Mouse (Mus musculus) ovary, adult 18-20 months (tissue): ENCODE data around the gene Taar7a.

Experiments used
- DNase-seq: peaks from one replicate; pipeline ENCODE4 v3.0.0; 2022; ENCODE audit warnings: low spot score, mixed read lengths

Taar7a gene

GRCm38 (mm10) chr10:23993381-23993780 lies at the start of gene Taar7a:
Gene Taar7a (minus strand): TSS chr10:23993481.
- DNase-seq: no peak

DNA sequence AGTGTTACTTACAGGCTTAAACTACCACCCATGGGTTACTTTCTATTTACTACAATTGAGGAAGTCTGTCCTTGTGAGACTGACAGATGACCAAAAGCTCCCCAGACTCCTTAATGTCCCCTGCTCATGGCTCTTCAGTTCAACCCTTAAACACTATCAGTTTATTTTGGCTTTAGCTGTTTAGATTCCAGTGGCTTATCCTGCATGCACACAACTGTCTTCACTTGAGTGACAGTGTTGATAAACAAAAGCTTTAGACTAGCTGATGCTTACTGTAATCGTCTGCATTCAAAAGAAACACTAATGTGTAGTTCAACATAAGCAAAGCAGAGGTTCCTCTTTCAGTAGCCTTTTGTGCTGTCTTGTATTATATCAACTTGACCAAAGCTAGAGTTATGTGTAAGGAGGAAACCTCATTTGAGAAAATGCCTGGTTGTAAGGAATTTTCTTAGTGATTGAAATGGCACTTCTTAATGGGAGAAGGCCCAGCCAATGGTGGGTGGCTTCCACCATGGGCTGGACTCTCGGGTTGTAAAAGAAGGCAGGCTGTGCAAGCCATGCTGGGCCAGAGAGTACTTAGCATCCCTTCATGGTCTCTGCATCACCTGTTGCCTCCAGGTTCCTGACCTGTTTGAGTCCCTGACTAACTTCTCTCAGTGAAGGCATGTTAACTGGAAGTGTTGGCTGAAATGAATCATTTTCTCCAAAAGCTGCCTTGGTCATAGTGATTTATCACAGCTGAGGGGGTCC lies 47.0 kb upstream of the Taar7a start:
- DNase-seq: no peak

DNA sequence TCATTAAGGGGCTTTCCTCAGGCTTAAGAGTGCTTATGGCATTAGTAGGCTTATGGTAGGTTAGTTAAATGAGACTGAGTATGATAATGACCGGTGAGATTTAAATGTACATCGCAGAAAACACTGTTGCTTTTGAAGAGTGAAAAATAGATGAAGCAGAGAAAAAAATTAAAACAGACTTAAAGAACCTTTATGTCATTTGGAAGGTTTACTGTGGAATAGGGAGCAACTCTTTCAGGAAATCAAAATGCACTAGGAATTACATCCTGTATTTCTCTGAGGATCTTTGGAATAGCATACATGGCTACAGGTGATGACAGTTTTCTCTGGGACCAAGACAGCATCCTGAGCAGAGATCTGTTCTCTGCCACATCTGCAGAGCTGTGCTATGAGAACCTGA lies 44.0 kb upstream of the Taar7a start, which contains the start of gene Taar7e:
TSS of gene Taar7e (plus strand) at position 301 of the 400 bp plus-strand sequence.
- no peak for DNase-seq

DNA sequence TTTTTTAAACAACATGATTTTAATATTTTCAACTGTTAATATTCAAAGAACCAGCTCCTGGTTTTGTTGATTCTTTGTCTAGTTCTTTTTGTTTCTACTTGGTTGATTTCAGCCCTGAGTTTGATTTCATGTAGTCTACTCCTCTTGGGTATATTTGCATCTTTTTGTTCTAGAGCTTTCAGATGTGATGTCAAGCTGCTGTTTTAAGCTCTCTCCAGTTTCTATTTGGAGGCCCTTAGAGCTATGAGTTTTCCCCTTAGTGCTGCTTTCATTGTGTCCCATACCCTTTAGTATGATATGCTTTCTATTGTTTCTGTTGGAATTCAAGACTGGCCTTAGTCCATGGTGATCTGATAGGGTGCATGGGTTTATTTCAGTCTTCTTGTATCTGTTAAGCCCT lies 38.1 kb upstream of the Taar7a start:
- no peak for DNase-seq

DNA sequence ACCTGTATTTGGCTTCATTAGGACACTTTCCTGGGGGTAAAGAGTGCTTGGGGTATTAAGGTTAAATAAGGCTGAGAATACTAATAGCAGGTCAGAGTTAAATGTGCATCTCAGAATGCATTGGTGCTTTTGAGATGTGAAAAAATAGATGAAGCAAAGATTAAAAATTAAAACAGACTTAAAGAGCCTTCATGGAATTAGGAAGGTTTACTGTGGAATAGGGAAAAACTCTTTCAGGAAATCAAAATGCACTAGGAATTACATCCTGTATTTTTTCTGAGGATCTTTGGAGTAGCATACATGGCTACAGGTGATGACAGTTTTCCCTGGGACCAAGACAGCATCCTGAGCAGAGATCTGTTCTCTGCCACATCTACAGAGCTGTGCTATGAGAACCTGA lies 33.6 kb upstream of the Taar7a start, which contains the start of gene Taar7d:
TSS of gene Taar7d (plus strand) at position 301 of the 400 bp plus-strand sequence.
- DNase-seq: no peak

DNA sequence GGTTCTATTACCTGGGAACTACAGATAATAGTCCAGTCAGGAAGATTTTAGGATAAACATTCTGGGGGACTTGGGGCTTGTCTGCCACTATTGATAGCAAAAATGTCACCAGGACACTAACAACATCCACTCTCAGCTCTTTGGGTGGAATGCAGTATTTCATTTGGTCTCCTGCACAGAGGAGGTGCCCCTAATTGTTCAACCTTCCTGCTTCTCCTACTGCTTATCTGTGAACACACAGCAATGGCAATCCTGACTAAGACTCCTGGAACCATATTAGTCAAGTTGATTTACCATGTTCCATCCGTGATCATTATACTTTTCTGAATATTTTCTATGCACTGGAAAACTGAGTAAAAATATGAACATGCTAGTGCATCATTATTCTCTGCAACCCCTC lies 14.9 kb upstream of the Taar7a start:
- no peak for DNase-seq

DNA sequence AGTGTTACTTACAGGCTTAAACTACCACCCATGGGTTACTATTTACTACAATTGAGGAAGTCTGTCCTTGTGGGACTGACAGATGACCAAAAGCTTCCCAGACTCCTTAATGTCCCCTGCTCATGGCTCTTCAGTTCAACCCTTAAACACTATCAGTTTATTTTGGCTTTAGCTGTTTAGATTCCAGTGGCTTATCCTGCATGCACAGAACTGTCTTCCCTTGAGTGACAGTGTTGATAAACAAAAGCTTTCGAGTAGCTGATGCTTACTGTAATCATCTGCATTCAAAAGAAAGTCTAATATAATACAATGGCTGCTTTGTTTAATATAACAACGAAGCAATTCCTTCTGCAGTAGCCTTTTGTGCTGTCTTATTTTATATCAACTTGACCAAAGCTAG lies 13.8 kb upstream of the Taar7a start:
- no peak for DNase-seq

DNA sequence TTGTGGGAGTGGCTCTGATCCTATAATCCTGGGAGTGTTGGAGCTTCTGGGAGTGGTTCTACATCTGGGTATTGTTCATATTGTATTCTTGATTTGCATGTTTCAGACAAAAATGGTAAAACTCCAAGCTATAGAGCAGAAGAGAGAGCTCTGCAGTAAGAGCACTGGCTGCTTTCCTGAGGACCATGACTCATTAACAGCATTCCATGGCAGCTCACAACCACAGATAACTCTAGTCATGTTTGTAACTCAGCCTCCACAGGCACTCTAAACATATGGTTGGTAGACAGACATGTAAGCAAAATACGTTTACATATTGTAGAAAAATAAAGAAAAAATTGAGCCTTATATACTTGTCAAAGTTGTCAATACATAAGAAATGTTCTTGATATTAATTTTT lies 13.2 kb upstream of the Taar7a start:
- DNase-seq: no peak

GRCm38 (mm10) chr10:23999639-24000038 lies 6.4 kb upstream of the Taar7a start, which contains the start of gene Taar7b:
Gene Taar7b (plus strand): TSS chr10:23999939.
- no peak for DNase-seq

- no peak for DNase-seq
Observed at GRCm38 (mm10) chr10:23986419-23986818, 6.9 kb downstream of the Taar7a start.

- no peak for DNase-seq
Observed at GRCm38 (mm10) chr10:23985546-23985945, 7.7 kb downstream of the Taar7a start, which contains the start of gene Taar6. Gene Taar6 (minus strand): TSS chr10:23985646.

DNA sequence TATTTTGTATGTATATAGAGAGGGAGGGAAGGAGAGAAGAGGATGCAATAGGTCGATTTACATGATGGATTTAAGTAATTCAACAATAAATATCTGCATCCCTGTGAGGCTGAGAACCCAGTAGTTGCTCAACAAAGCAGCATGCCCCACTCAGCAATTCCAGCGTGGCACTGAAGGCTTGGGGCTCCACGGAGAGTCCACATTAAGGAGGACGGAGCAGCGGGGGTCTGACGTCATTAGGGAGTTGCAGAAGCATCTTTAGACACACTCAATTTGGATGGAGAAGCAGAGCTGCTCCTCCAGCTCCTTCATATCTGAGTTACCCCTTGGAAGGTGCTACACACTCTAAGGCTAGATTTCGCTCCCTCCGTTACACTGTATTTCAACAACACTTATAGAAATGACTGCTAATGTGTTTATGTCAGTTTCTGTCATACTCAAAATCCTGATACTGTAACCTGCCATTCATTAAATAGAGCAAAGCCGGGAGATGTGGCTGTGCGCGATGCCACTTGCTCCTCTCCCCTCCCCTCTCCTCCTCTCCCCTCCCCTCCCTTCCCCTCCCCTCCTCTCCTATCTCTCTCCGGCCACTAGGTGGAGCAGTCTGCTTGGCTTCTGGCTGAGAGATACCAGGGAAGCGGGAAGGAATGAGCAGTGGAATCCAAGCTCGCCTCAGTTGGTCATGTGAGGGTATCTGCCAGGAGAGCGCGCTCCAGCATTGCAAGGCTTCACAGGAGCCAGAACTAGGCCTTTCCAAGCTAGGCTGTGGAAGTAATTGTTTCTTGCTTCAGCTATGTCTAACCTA lies 14.2 kb downstream of the Taar7a start:
- DNase-seq: peak; percentile 67

GRCm38 (mm10) chr10:23977958-23978357 lies 15.3 kb downstream of the Taar7a start:
- no peak for DNase-seq

GRCm38 (mm10) chr10:23971256-23971655 lies 22.0 kb downstream of the Taar7a start:
- DNase-seq: no peak

DNA sequence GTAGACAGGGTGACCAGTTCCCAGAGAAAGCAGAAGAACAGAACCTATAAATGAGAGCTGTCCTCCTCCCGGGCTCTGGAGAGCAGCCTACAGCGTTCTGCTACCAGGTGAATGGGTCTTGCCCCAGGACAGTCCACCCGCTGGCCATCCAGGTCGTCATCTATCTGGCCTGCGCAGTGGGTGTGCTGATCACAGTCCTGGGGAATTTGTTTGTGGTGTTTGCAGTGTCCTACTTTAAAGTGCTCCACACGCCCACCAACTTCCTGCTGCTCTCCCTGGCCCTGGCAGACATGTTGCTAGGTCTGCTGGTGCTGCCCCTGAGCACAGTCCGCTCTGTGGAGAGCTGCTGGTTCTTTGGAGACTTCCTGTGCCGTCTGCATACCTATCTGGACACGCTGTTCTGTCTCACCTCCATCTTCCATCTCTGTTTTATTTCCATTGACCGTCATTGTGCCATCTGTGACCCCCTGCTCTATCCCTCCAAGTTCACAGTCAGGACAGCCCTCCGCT lies 22.6 kb downstream of the Taar7a start, which contains the start of gene Taar5:
TSS of gene Taar5 (plus strand) at position 51 of the 510 bp plus-strand sequence.
- DNase-seq: no peak

GRCm38 (mm10) chr10:23964921-23965610 lies 28.2 kb downstream of the Taar7a start:
- no peak for DNase-seq

GRCm38 (mm10) chr10:23963444-23963843 lies 29.8 kb downstream of the Taar7a start:
- no peak for DNase-seq

GRCm38 (mm10) chr10:23960444-23960915 lies 32.8 kb downstream of the Taar7a start, which contains the start of gene Taar4:
Gene Taar4 (plus strand): TSS chr10:23960494.
- no peak for DNase-seq

DNA sequence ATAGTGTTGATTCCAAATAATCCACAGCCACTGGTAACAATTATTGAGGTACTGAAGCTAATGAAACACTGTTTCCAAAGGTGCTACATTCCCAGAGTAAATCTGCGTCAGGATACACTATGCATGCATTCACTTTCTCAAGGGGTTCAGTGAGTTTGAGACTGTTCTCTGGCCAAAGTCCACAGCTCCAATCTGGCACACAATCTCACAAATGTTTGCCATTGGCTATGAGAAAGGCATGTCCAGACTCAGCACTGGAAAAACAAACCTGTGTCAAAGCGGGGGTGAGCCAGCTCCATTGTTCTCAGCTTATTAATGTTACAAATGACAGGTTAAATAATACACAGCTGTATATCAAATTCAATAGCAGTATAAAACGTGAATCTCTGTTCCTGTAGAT lies 34.2 kb downstream of the Taar7a start:
- DNase-seq: no peak

- DNase-seq: no peak
Observed at GRCm38 (mm10) chr10:23951714-23952113, 41.6 kb downstream of the Taar7a start.

- DNase-seq: no peak
Observed at GRCm38 (mm10) chr10:23949508-23950005, 43.7 kb downstream of the Taar7a start, which contains the start of gene Taar3. Gene Taar3 (plus strand): TSS chr10:23949558.

- no peak for DNase-seq
Observed at GRCm38 (mm10) chr10:23948026-23948425, 45.3 kb downstream of the Taar7a start.
